Mouse (Mus musculus): ENCODE data around the gene Stk35.

- TF ChIP-seq CTCF (IDR thresholded peaks at IDR 0.05; ENCODE audit: extremely low read depth, insufficient read depth, insufficient read length, insufficient replicate concordance) (no peak), POLR2A (IDR thresholded peaks at IDR 0.05; ENCODE audit: low read depth, low read length) (no peak)
These were observed 19.6 kb downstream of the Stk35 start for GRCm38 (mm10) chr2:129819951-129820350.

All from spleen, adult 2 months (tissue).